Mouse (Mus musculus) brain, embryonic 14.5 days (tissue): ENCODE measurements around the gene Galnt10.

Source experiments
- CTCF ChIP-seq: fragments of 200-500 bp; IDR thresholded peaks from 2 replicates; pipeline ENCODE4 v1.5.1; 2012; ENCODE audit warnings: inconsistent platforms, mild to moderate bottlenecking, moderate library complexity, borderline replicate concordance; ENCODE audit not compliant: insufficient read depth, insufficient read length; ENCODE audit errors: extremely low read depth
- POLR2A ChIP-seq: fragments of 200-500 bp; IDR thresholded peaks from 2 replicates; pipeline ENCODE4 v1.6.1; 2012; ENCODE audit warnings: mild to moderate bottlenecking, inconsistent platforms, borderline replicate concordance; ENCODE audit not compliant: poor library complexity, insufficient read depth, insufficient read length, severe bottlenecking; ENCODE audit errors: extremely low read depth

GRCm38 (mm10) chr11:57654977-57655397 lies 9.7 kb downstream of the Galnt10 start:
- TF ChIP-seq CTCF (no peak), POLR2A (no peak)
